Mouse (Mus musculus): ENCODE measurements around the gene Rundc1. TPM values are rescaled to one million over a fixed set of nuclear protein-coding genes. Genes with fewer than 3 reads are reported as not detected.

The Rundc1 gene
- 12.0 TPM for polyA plus RNA-seq (2015; fragmentation: Illumina TruSeq; extraction: RNeasy Lipid Tissue Mini Kit (QIAGEN cat#74804); ENCODE audit: insufficient read depth, low replicate concordance)

DNA sequence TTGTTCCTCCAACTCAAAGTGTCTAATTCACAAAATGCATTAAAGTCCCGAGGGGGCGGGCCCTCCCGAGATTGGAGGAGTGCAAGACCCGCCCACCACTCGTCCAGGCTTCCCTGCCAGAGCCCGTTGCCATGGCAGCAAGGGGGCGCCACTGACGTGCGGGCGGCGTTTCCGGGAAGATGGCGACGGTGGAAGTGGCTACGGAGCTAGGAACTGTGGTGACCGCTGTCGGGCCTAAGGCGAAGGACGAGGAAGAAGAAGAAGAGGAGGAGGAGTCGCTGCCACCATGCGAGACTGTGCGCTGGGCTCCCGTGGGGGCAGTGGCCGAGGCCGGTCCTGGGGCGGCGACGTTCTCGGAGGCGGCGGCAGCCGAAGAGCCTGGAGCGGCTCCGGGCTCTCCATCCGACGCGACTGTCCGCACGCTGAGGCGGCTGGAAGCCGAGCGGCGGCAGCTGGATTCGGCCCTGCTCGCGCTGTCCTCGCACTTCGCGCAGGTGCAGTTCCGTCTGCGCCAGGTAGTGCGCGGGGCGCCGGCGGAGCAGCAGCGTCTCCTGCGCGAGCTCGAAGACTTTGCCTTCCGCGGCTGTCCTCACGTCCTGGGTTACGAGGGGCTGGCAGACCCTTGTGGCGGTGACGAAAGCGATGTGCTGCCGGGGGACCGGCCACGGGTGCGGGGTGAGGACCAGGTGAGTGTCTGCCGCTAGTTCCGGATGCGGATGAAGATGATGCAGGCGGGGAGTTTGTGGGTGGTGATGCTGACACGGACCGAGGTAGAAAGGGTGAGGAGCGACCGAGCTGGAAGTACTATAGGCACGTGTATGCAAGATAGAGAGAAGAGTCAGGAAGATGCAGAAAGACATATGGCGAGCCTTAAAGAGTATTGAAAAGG lies at the start of gene Rundc1, which contains the start of gene Ptges3l:
Gene Rundc1, plus strand, starts transcription at position 161 of the 889 bp plus-strand sequence.
Gene Ptges3l, minus strand, starts transcription at position 409 of the 889 bp plus-strand sequence.

DNA sequence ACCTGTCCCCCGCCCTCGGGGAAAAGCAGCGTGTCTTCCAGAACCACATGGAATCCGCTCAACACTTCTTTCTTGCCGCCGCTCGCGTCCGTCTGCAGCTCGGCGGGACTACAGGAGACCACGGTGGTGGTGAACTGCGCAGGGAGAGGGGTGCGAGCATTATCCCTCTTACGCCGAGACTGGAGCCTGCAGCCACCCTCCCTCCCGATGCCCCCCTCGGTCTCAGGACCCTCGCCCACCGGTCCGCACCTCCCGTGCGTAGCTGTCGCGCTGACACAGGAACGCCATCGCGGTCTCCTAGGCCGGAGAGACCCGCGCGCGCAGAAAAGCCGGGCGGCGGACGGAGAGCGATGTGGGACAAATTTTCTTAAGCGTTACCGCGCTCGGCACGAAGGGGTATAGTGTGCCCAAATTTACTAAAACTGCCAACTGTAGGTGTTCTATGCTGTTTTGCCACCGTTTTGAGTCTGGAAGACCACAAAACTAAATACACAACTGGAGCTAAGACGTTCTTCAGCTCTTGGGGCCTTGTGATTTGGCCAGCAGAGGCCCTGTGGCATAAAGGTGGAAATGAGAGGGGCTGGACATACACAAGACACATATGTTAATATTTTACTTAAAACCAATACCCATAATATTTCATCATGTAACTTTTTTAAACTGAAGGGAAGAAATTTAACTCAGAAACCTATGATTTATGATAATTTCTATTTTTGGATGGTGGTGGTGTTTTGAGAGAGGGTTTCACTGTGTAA lies 7.6 kb upstream of the Rundc1 start, which contains the start of gene Aarsd1:
Gene Aarsd1, minus strand, starts transcription at position 515 of the 755 bp plus-strand sequence.

DNA sequence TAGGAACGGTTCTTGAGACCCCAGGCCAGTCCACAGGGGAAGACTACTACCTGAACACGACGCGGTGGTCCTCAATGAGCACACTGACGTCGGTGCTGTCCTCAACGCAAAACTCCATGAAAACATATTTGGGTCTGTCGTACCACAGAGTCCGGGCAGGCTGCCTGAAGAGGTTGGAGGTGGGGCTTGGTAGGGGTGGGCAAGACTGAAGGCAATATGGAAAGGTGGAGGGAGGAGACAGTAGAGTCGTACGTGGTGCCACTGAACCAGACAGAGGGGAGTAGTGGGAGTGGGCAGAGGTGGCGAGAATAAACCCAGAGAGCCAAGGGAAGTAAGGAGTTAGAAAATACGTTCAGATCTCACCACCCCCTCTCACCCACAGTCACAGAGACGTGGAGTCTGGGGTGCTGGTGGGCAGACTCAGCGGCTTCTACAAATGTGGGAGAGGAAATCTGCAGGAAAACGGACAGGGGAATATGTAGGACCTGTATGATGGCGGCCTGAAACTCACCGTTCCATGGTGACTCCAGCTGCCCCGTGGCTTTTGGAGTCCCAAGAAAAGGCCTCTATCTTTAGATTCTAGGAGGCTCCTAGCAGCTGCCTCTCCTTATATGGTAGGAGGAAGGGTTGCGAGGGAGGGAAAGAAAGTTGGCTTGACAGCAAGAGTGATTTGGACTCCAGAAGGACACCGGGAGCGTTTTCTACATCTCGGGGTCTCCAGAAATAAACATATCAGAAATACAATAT lies 607 bp upstream of the Rundc1 start, which contains the start of gene Gm27029:
Gene Gm27029, minus strand, starts transcription at position 692 of the 747 bp plus-strand sequence.

DNA sequence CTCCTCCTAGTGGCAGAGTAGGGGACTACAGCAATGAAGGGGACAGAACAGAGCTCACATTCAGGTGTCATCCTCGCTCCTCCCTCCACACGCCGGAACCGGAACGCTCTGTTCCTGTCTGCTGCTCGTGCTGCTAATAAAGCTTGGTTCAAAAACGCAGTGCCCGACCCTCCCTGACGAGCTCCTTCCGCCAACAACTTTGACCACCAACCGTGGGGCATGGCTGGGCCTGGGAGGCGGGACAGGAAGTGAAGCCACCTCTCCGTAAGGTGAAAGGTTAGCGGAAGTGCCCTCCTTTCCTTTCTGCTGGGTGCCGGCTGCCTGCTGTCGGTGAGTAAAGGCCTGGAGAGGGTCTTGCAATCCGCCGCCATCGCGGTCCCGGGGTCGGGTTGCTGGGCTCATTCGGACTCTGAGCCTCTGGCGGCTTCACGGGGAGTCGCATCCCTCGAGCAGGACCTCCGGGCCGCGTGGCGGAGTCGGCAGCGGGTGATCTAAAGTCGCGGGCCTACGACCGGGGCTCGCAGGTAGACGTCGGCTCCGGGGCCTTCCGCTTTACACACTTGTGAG lies 17.3 kb downstream of the Rundc1 start, which contains the start of gene Rpl27:
Gene Rpl27, plus strand, starts transcription at position 172 of the 567 bp plus-strand sequence.

DNA sequence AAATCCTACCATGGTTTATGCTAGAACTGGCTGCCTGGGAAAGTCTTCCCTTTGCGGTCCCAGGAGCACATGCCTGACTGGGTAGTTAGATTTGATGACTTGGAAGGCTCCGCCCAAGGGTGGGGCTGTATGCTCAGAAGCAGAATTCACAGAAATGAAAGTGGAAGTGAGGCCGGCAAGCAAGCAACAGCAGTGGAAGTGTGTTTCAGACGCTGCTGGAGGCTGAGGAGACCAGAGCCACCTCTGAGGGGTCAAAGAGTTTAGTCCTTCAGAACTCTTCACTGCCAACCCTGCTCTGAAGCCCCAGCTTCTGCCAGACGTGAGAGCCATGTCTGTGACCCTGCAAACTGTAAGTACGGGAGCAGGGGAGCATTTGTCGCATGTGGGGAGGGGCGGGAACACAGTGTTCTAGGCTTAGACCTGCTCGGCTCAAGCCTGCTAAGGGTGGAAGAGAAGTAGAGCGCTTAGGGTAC lies 23.4 kb downstream of the Rundc1 start, which contains the start of gene Ifi35:
Gene Ifi35, plus strand, starts transcription at position 134 of the 473 bp plus-strand sequence.

DNA sequence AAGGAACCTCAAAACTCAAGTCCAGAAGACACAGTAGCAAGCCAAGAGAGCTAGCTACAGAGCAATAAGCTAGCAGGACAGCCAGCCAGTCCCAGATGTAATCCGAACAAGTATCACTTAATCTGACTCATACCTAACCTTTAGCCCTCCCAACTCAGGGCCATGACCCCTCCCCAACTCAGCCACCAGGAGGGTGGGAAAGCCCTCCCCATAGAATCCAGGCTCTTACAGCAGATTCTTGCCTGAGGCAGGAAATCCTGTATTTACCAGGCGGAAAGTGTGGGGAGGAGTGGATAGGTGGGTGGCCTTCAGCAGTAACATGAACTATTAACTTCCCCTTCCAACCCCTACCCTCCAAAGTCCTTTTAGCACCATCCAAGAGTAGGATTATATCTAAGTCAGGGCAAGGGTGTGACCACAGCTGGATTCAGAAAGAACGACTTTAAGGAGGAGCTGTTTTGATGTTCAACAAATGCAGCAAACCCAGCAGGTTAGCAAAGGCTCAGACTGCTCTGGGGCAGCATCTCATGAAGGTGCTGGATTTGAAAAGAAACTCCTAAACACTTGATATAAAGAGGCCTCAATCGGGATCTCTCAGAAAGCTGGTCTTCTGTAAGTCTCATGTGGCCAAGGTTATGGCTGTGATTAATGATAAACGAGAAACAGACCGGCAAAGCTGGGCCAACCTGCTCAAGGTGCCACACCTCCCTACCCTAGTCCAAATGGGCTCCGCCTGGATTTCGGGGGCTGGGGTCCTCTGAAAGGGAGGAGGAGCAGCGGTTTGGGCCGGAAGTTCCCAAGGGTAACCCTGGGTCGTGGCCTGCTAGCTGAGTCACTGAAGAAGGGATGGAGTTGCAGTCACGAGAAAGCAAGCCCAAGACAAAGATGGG lies 39.6 kb downstream of the Rundc1 start, which contains the start of gene Rnd2:
Gene Rnd2, plus strand, starts transcription at position 789 of the 890 bp plus-strand sequence.

DNA sequence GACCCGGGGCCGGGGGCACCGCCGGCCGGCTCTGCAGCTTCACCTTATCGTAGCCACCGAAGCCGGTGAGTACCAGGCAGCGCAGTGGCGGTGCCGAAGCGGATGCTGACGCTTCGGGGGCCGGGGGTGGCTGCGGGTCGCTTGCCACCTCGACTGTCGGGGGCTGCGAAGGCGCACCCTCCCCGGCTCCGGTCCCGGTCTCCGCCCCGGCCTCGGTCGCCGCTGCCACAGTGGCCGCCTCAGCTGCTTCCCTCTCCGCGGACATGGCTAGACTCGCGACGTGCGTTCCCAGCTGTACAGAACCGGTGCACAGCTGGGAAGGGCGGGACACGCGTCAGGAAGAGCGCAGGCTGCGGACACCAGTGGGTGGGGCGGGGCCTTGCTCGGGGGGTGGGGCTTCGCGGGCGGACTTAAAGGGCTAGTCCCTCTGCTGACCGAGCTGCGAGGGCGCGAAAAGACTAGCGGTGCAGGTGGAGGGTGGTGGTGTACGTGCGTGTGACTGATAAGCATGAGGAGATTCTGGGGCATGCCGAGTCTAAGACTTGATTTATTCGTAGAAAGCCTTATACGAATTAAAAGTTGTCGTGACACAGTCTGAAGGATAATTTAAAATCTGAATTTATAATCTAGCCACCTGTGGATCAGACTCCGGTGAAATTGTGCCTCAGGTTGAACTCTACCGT lies 41.1 kb downstream of the Rundc1 start, which contains the start of gene Vat1:
Gene Vat1, minus strand, starts transcription at position 362 of the 683 bp plus-strand sequence.

Other genes starting within 250 kb of the Rundc1 start
- not detected for gene Ccr10, start 249.6 kb upstream of the Rundc1 start, polyA plus RNA-seq (2015; fragmentation: Illumina TruSeq; extraction: RNeasy Lipid Tissue Mini Kit (QIAGEN cat#74804); ENCODE audit: insufficient read depth, low replicate concordance)
- 58.1 TPM for gene Ezh1, start 198.6 kb upstream of the Rundc1 start, polyA plus RNA-seq (2015; fragmentation: Illumina TruSeq; extraction: RNeasy Lipid Tissue Mini Kit (QIAGEN cat#74804); ENCODE audit: insufficient read depth, low replicate concordance)
- gene Ramp2, start 179.1 kb upstream of the Rundc1 start, polyA plus RNA-seq (2015; fragmentation: Illumina TruSeq; extraction: RNeasy Lipid Tissue Mini Kit (QIAGEN cat#74804); ENCODE audit: insufficient read depth, low replicate concordance), result 39.4 TPM
- 112 TPM for gene Vps25, start 171.4 kb upstream of the Rundc1 start, polyA plus RNA-seq (2015; fragmentation: Illumina TruSeq; extraction: RNeasy Lipid Tissue Mini Kit (QIAGEN cat#74804); ENCODE audit: insufficient read depth, low replicate concordance)
- gene Wnk4, start 164.5 kb upstream of the Rundc1 start, polyA plus RNA-seq (2015; fragmentation: Illumina TruSeq; extraction: RNeasy Lipid Tissue Mini Kit (QIAGEN cat#74804); ENCODE audit: insufficient read depth, low replicate concordance), result 1.3 TPM
- 1.3 TPM for gene Cntd1, start 146.1 kb upstream of the Rundc1 start, polyA plus RNA-seq (2015; fragmentation: Illumina TruSeq; extraction: RNeasy Lipid Tissue Mini Kit (QIAGEN cat#74804); ENCODE audit: insufficient read depth, low replicate concordance)
- 44.5 TPM for gene Coa3, start 146.0 kb upstream of the Rundc1 start, polyA plus RNA-seq (2015; fragmentation: Illumina TruSeq; extraction: RNeasy Lipid Tissue Mini Kit (QIAGEN cat#74804); ENCODE audit: insufficient read depth, low replicate concordance)
- gene Becn1, start 122.8 kb upstream of the Rundc1 start, polyA plus RNA-seq (2015; fragmentation: Illumina TruSeq; extraction: RNeasy Lipid Tissue Mini Kit (QIAGEN cat#74804); ENCODE audit: insufficient read depth, low replicate concordance), result 156 TPM
- 225 TPM for gene Psme3, start 108.9 kb upstream of the Rundc1 start, polyA plus RNA-seq (2015; fragmentation: Illumina TruSeq; extraction: RNeasy Lipid Tissue Mini Kit (QIAGEN cat#74804); ENCODE audit: insufficient read depth, low replicate concordance)
- 5.3 TPM for gene Aoc2, start 100.0 kb upstream of the Rundc1 start, polyA plus RNA-seq (2015; fragmentation: Illumina TruSeq; extraction: RNeasy Lipid Tissue Mini Kit (QIAGEN cat#74804); ENCODE audit: insufficient read depth, low replicate concordance)
- 1.8 TPM for gene Aoc3, start 94.5 kb upstream of the Rundc1 start, polyA plus RNA-seq (2015; fragmentation: Illumina TruSeq; extraction: RNeasy Lipid Tissue Mini Kit (QIAGEN cat#74804); ENCODE audit: insufficient read depth, low replicate concordance)
- not detected for gene G6pc, start 57.5 kb upstream of the Rundc1 start, polyA plus RNA-seq (2015; fragmentation: Illumina TruSeq; extraction: RNeasy Lipid Tissue Mini Kit (QIAGEN cat#74804); ENCODE audit: insufficient read depth, low replicate concordance)
- gene Aarsd1, start 7.5 kb upstream of the Rundc1 start, polyA plus RNA-seq (2015; fragmentation: Illumina TruSeq; extraction: RNeasy Lipid Tissue Mini Kit (QIAGEN cat#74804); ENCODE audit: insufficient read depth, low replicate concordance), result 21.1 TPM
- 0.90 TPM for gene Gm27029, start 289 bp upstream of the Rundc1 start, polyA plus RNA-seq (2015; fragmentation: Illumina TruSeq; extraction: RNeasy Lipid Tissue Mini Kit (QIAGEN cat#74804); ENCODE audit: insufficient read depth, low replicate concordance)
- gene Ptges3l, start 248 bp downstream of the Rundc1 start, polyA plus RNA-seq (2015; fragmentation: Illumina TruSeq; extraction: RNeasy Lipid Tissue Mini Kit (QIAGEN cat#74804); ENCODE audit: insufficient read depth, low replicate concordance), result 1.5 TPM
- 251 TPM for gene Rpl27, start 17.2 kb downstream of the Rundc1 start, polyA plus RNA-seq (2015; fragmentation: Illumina TruSeq; extraction: RNeasy Lipid Tissue Mini Kit (QIAGEN cat#74804); ENCODE audit: insufficient read depth, low replicate concordance)
- gene Ifi35, start 23.3 kb downstream of the Rundc1 start, polyA plus RNA-seq (2015; fragmentation: Illumina TruSeq; extraction: RNeasy Lipid Tissue Mini Kit (QIAGEN cat#74804); ENCODE audit: insufficient read depth, low replicate concordance), result 55.0 TPM
- 1.6 TPM for gene Rnd2, start 39.9 kb downstream of the Rundc1 start, polyA plus RNA-seq (2015; fragmentation: Illumina TruSeq; extraction: RNeasy Lipid Tissue Mini Kit (QIAGEN cat#74804); ENCODE audit: insufficient read depth, low replicate concordance)
- gene Vat1, start 41.1 kb downstream of the Rundc1 start, polyA plus RNA-seq (2015; fragmentation: Illumina TruSeq; extraction: RNeasy Lipid Tissue Mini Kit (QIAGEN cat#74804); ENCODE audit: insufficient read depth, low replicate concordance), result 22.6 TPM
- 6.8 TPM for gene Brca1, start 126.9 kb downstream of the Rundc1 start, polyA plus RNA-seq (2015; fragmentation: Illumina TruSeq; extraction: RNeasy Lipid Tissue Mini Kit (QIAGEN cat#74804); ENCODE audit: insufficient read depth, low replicate concordance)
- gene Nbr1, start 127.1 kb downstream of the Rundc1 start, polyA plus RNA-seq (2015; fragmentation: Illumina TruSeq; extraction: RNeasy Lipid Tissue Mini Kit (QIAGEN cat#74804); ENCODE audit: insufficient read depth, low replicate concordance), result 102 TPM
- 25.9 TPM for gene Tmem106a, start 157.2 kb downstream of the Rundc1 start, polyA plus RNA-seq (2015; fragmentation: Illumina TruSeq; extraction: RNeasy Lipid Tissue Mini Kit (QIAGEN cat#74804); ENCODE audit: insufficient read depth, low replicate concordance)
- gene Gm11634, start 174.2 kb downstream of the Rundc1 start, polyA plus RNA-seq (2015; fragmentation: Illumina TruSeq; extraction: RNeasy Lipid Tissue Mini Kit (QIAGEN cat#74804); ENCODE audit: insufficient read depth, low replicate concordance), result not detected
- gene Rdm1, start 202.1 kb downstream of the Rundc1 start, polyA plus RNA-seq (2015; fragmentation: Illumina TruSeq; extraction: RNeasy Lipid Tissue Mini Kit (QIAGEN cat#74804); ENCODE audit: insufficient read depth, low replicate concordance), result 26.8 TPM
- gene Arl4d, start 240.5 kb downstream of the Rundc1 start, polyA plus RNA-seq (2015; fragmentation: Illumina TruSeq; extraction: RNeasy Lipid Tissue Mini Kit (QIAGEN cat#74804); ENCODE audit: insufficient read depth, low replicate concordance), result 4.4 TPM

All from spleen, adult 10 weeks (tissue).